Mouse (Mus musculus) stomach, postnatal 0 days (tissue): ENCODE results near the gene Gm13278.
"Not testable (repeated sequence)": the region's sequence is repeated elsewhere in the genome, so short reads cannot be mapped to it uniquely, and the experiment has no call there.

Source experiments
- CTCF ChIP-seq: IDR thresholded peaks from 2 replicates; pipeline ENCODE4 v1.5.1; 2016; ENCODE audit warnings: antibody characterized with exemption, low read depth, mild to moderate bottlenecking, moderate library complexity
- EP300 ChIP-seq: optimal IDR thresholded peaks from 2 replicates; pipeline ENCODE3; 2016; ENCODE audit warnings: antibody characterized with exemption

GRCm38 (mm10) chr4:88835225-88835624 is 43.9 kb downstream of the Gm13278 start, which contains the start of gene Ifna5:
- not testable (repeated sequence) for TF ChIP-seq CTCF, EP300
